Mouse (Mus musculus): Measurements from ENCODE around the gene Alg9.

Gene Alg9

DNA sequence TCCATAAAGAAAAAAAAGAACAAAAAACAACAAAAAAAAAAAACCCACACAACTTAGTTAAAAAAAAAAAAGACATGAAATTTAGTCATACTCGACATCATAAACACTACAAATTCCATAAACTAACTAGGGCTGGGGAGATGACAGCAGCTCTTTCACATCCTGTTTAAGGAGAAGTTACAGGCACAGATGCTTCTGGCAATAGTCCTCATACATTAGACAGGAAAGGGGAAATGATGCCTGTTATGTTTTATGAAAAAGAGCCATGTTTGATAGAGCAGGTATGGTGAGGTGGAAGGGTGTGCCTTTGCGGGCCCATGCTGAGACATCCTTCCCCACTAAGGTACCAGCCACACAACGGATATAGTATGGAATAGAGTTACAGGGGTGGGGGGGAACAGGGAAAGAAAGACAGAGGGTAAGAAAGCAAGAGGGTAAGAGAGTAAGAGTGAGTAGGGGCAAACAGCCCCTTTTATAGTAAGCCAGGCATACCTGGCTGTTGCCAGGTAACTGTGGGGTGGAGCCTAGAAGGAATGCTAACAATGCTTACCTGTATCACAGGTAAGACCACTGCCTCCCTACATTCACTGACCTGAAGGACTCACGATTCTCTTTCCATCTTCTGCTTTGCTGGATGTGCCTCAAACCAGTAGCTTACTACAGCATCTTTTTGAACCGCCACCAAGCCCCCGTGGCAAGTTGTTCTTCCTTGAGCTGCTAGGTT, 13.1 kb upstream of the Alg9 start:
- no peak for DNase-seq

GRCm38 (mm10) chr9:50763331-50763730, 11.5 kb upstream of the Alg9 start:
- DNase-seq = peak; percentile 29

GRCm38 (mm10) chr9:50767531-50768106, 7.2 kb upstream of the Alg9 start:
- no peak for DNase-seq

- peak; percentile 98 for DNase-seq
Measured at GRCm38 (mm10) chr9:50768107-50769002, 6.5 kb upstream of the Alg9 start, which contains the start of gene Fdxacb1. TSS of gene Fdxacb1 (plus strand) at chr9:50768236.

- no peak for DNase-seq
Measured at GRCm38 (mm10) chr9:50770011-50770410, 4.8 kb upstream of the Alg9 start.

DNA sequence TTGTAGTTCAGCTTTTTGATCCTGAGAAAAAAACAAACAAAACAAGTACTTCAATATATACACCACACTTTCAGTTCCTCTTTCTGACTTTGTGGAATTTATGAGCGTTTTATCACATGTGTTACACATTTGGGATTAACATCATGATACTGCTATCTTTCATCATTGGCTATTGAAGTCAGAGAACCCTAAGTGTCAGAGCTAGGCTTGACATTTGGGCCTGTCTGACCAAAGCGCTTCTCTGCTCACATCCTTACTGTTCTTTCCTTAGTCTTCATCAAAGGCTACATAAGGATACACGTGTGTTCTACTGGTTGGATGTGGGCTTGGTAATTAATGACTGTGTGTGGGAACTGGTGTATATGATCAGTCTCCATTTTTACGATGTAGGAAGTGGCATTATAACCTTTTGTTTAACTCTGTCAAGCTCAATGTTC, 775 bp upstream of the Alg9 start:
- no peak for DNase-seq

DNA sequence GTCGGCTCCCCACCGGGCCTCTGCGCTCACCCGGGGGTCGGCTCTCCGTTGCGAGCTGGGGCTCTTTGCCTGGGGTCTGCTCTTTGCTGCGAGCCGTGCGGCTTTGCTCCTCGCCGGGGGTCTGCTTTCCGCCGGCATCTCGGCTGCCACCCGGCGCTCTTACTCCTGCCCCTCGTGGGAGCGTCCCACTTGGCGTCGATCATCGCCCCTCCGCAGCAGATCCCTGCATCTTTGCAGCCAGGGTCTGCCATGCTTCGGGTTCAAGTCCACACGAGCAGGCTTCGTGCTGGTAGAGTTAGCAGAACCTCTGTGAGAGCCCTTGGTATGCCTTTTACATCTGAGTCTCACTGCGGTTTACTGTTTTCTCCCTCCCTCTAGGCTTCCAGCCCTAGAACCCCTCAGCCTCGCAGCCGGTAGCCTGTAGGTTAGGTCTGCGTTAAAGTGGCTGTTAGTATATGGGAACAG, 875 bp downstream of the Alg9 start:
- DNase-seq = no peak

DNA sequence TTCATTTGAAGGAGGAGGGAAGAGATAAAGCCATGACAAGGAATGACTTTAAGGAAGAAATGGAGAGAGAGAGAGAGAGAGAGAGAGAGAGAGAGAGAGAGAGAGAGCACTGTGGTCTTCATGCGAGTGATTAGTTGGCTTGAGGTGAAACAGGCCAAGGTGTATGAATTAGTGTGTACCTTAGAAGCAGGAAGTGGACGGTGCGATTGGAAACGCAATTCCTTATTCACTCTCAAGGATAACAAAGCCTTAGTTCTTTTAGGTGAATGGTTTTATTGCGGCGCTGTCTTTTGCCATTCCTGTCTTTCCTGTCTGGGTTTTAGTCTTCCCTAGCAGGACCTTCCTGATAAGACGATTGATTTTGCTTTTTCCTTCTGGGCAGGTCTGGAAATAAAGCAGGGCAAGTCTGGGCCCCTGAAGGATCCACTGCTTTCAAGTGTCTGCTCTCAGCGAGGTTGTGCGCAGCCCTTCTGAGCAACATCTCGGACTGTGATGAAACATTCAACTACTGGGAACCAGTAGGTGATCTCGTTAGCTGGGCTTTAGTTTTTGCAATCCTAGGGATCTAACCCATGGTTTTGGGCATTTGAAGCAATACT, 1.4 kb downstream of the Alg9 start:
- DNase-seq = no peak

- DNase-seq = peak; percentile 47
Measured at GRCm38 (mm10) chr9:50782155-50782554, 7.3 kb downstream of the Alg9 start.

- DNase-seq = no peak
Measured at GRCm38 (mm10) chr9:50795266-50795665, 20.4 kb downstream of the Alg9 start.

GRCm38 (mm10) chr9:50796776-50797175, 22.0 kb downstream of the Alg9 start:
- DNase-seq = no peak

- no peak for DNase-seq
Measured at GRCm38 (mm10) chr9:50797641-50798040, 22.8 kb downstream of the Alg9 start.

- no peak for DNase-seq
Measured at GRCm38 (mm10) chr9:50798368-50798767, 23.5 kb downstream of the Alg9 start.

DNA sequence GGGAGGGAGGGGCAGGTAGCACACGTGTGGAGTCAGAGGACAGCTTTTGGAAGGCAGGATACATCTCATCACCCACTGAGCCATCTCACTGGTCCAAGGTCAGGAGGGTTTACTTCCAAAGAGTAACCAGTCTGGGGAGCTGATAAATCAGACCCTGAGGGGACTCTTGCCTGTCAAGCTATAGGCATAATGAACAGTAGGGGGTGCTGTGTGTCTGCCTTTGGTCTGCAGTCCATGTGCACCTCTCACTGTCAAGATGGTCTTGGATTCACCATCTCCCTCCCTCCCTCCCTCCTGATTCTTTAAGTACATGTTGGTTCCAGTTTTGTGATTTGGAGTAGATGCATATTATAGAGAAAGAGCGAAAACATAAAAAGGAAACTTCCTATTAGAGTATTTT, 26.2 kb downstream of the Alg9 start:
- DNase-seq = no peak

DNA sequence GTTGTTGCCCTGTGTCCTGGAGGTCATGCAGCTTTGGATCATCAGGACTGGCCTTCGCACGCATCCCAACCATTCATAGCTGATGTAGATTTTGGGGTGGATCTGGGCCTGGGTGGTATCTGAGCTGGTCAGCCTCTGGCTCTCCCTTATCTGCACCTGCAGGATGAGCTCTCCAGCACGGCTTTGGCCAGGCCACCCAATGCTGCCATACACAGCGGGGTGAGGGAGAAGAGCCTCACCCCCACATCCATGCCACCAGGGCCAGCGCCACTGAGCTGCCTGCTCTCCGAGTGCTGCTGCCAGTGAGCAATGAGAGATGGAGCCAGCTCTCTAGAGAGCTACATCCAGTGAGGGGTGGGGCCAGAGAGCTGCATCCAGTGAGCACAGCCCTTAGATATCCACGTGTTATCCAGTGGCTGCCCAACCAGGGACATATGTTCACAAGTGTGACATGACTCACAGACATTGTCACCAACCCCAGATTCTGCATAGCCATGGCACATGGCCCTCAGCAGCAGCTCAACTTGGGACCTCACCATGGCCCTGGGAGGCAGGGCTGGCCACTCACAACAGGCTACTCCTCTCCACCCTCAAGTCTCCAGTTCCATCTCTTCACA, 28.3 kb downstream of the Alg9 start:
- DNase-seq = no peak

DNA sequence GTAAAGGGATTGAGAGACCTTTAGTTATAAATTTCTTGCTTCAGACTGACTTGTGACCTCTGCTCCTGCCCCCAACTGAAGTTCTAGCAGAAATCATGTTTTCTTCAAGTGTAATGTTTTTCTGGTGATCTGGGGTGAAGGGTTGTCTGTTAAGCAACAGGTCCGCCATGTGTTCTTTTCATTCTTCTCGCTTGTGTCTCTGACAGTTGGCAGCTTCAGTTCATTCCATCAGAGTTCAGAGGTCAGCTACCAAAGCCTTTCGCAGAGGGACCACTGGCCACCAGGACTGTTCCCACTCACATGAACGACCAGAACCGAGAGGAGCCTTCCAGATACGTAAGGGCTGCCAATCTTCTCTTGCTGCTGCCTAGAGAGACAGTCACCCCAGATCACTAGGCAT, 33.7 kb downstream of the Alg9 start:
- no peak for DNase-seq

DNA sequence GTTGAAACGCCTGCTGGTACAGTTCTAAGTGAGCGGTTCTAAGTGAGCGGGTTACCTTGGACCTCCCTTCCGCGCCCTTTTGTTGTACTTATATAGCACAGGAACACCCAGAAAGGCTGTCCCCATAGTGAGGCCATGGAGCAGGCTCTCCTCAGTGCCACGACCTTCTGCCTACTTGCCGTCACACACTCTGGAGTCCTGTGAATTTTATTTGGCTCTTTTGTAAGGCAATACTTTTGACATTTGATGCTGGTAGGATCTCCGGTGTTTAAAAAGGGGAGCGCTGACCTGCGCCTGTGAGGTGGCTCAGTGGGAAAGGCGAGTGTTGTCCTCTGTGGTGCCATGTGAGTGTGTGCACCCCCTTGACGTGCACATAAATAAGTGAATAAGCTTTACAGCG, 34.3 kb downstream of the Alg9 start:
- DNase-seq = no peak

DNA sequence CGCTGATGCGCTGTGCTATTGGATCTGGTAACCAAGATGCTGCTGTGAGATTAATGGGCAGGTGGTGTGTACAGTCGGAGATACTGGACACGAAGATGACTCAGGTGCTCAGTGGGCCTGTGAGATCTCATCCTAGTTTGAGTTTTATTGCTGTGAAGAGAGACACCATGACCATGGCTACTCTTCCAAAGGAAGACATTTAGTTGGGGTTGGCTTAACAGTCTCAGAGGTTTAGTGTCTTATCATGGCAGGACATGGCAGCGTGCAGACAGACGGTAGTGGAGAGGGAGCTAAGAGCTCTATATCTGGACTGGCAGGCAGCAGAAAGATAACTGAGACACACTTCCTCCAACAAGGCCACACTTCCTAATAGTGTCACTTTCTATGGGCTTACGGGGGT, 36.4 kb downstream of the Alg9 start:
- DNase-seq = no peak

GRCm38 (mm10) chr9:50811746-50812145, 36.9 kb downstream of the Alg9 start:
- no peak for DNase-seq

DNA sequence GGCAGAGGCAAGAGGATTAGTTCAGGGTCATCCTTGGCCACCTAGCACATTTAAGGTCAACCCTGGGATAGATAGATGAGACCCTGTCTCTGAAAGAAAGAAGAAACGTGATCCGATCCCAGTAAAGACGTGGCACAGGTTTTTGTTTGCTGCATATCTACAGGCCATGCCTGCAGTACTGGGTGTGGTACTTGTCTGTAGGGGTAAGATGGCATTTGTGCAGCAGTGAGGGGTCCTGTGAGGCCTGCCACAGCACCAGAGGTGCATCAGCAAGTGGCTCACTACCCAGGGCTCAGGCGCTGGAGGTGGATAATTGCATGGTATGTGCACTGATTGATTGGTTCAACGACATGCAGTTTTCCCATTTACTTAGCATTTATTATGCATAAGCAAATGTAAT, 39.0 kb downstream of the Alg9 start:
- no peak for DNase-seq

GRCm38 (mm10) chr9:50815666-50816065, 40.8 kb downstream of the Alg9 start:
- no peak for DNase-seq

DNA sequence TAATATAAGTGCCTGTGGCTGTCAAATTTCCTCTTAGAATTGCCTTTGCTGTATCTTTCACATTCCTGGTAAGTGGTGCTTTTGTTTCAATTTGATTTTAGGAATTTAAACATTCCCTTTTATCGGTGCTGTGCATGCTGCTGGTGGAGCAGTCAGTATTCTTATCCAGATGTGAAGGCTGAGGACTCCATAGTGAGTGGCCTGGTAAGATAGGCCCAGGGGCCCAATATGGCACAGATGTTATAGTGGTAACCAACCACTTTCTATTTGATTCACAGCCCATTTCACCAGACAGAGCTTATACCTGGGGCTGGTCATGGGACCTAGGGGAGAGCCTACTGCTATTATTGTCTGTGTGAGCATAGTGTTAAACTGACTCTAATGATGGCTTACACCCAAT, 41.7 kb downstream of the Alg9 start:
- DNase-seq = no peak

DNA sequence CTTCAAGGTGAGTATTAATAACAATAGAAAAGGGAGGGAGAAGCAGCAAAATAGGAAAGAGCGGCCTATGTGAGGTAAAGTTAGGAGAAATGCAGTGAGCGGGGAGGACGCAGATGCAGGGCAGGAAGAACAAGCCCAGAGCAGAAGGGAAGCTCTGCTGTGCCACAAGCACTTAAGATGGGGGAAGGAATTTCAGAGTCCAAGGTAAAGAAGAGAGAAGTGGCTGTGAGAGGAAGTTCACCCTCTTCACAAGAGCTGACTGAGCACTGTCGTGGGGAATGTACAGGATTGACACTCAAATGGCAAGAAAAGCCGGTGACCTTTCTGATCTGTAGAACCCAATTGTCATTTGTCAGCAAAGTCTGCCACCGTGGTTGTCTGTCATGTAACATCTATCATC, 43.2 kb downstream of the Alg9 start:
- no peak for DNase-seq
